Mouse (Mus musculus): ENCODE data around the gene Tuba8. TPM values are rescaled to one million over a fixed set of nuclear protein-coding genes. Genes with fewer than 3 reads are reported as not detected.

Tuba8 gene
- polyA plus RNA-seq, 1 experiment = 1.8 TPM

DNA sequence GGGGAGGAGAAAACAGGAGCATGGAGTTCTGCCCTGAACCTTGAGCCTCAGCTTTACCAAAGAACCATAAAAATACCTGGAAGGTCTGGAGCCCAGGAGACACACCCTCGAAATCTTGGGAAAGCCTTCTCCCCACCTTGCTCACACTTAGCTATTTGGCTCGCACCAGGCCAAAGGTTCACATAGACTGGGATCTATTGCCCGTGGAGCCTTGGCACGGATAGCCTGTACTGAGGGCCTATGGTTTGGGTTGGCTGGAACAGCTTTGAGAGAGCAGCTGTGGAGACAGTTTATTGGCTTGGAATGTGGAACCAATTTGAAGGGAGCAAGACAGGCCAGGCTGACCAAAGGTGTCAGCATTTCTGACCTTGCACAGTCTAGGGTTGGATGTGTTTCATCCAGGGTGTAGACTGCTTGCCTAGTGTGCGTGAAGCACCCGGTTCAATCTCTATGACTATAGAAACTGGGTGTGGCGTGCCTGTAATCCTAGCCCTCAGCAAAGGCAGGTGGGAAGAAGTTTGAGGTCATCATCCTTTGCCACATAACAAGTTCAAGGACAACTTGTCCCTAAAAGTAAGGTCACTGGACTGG lies 33.3 kb upstream of the Tuba8 start:
- Histone ChIP-seq H3K27ac (ENCODE audit: insufficient read depth, low read length) (no peak overlapping the region), H3K4me3 (ENCODE audit: insufficient read depth, low read length) (no peak overlapping the region), H3K4me1 (ENCODE audit: control insufficient read depth, insufficient read depth, low read length) (no peaks in the 10 kb centered on the region)
- TF ChIP-seq CTCF (IDR thresholded peaks at IDR 0.05; ENCODE audit: borderline replicate concordance, insufficient read depth, low read length) = no peak
- no peak for TF ChIP-seq POLR2A (IDR thresholded peaks at IDR 0.05; ENCODE audit: low read depth, low read length)

DNA sequence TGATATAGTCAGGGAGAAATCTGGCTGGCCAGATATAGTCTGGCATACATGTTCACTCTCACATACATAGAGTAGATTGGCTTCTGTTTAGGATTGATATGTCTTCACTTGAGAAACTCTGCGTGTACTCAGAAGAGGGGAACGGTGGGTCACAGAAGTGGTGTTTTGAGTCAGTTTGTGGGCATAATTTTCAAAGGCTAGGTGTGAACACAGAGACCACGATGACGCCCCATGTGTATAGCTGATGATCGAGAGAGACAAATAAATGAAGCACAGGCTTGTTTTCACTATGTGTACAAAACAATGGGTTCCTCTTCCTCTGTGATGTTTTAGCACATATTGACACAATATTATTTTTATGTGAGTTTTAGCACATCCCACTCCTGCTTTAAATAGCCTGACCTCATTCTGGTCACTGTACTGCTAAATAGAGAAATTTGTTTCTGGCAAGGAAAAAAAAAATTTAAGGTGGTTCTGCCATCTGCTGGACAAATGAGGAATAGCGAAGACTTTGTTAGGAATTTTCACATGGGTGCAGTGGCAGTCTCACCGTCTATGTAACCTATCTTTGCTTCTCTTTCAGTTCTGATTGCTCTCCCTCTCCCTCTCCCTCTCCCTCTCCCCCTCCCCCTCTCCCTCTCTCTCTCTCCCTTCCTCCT lies 31.7 kb upstream of the Tuba8 start:
- no peak overlapping the region for H3K27ac ChIP-seq (ENCODE audit: insufficient read depth, low read length)
- H3K4me1 ChIP-seq (ENCODE audit: control insufficient read depth, insufficient read depth, low read length) = no peaks in the 10 kb centered on the region
- H3K4me3 ChIP-seq (ENCODE audit: insufficient read depth, low read length) = no peak overlapping the region
- TF ChIP-seq CTCF (IDR thresholded peaks at IDR 0.05; ENCODE audit: borderline replicate concordance, insufficient read depth, low read length) (no peak), POLR2A (IDR thresholded peaks at IDR 0.05; ENCODE audit: low read depth, low read length) (no peak)

DNA sequence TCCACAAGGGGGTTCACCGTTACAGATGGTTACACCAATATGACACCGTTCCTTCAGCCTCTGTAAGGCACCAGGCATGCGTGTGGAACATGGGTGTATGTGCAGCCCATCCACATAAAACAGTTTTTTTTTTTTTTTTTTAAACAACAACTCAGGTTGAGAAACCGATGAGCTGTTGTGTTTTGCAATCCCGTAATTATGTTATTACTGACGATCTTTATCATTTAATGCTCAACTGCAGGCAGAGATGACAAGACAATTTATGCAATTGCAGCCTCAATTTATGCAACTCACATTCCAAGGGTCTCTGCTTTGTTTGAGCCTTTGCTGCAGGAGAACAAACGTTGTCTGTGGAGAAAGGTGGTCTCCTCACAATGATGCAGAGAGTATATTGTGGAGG lies 30.6 kb upstream of the Tuba8 start:
- Histone ChIP-seq H3K4me3 (ENCODE audit: insufficient read depth, low read length) (no peak overlapping the region), H3K27ac (ENCODE audit: insufficient read depth, low read length) (no peak overlapping the region), H3K4me1 (ENCODE audit: control insufficient read depth, insufficient read depth, low read length) (no peaks in the 10 kb centered on the region)
- TF ChIP-seq POLR2A (IDR thresholded peaks at IDR 0.05; ENCODE audit: low read depth, low read length) = no peak

DNA sequence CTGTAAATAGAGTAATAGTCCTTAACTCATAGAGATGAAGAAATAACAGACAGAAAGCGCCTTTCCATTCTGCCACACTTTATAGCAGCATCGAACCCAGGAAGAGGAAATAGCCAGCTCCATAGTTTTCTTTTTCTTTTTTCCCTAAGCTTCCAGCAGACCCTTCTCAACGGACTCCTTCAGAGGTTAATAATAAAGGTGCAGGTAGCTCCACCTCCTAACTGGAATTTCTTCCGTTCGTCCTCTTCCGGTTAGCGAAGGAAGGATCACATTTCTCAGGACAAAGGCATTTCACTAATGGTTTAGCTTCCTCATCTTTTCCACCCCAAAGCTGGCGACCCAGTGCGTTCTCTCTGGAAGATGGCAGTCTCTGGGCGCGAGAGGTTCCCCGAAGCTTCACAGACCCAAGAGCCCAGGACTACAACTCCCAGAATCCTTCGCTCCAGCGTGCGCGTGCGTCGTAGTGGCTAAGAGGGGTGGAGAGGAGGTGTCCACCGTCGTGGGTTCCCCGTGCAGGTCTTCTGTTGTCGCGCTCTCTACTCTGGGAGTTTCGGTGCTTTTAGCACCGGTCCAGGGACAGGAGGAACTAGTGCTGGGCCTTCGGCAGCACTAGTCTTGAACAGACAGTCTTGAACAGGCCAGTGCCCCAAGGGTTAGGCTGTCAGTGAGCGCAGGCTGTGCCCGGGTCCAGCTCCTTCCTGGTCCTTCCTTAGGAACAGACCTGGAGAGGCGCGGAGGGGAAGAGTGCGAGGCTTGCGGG lies 26.9 kb upstream of the Tuba8 start, which contains the start of gene Pex26:
Pex26 (plus strand) TSS at position 254 of the 760 bp plus-strand sequence.
- peak within 1 kb of the TSS; percentile 61 for H3K4me3 ChIP-seq (ENCODE audit: insufficient read depth, low read length)
- TF ChIP-seq POLR2A (IDR thresholded peaks at IDR 0.05; ENCODE audit: low read depth, low read length) (peak; percentile 71), CTCF (IDR thresholded peaks at IDR 0.05; ENCODE audit: borderline replicate concordance, insufficient read depth, low read length) (no peak)
- H3K27ac ChIP-seq (ENCODE audit: insufficient read depth, low read length) = peak within 1 kb of the TSS; percentile 49; the same call in 1 of the 2 replicates
- H3K4me1 ChIP-seq (ENCODE audit: control insufficient read depth, insufficient read depth, low read length) = no peaks in the 10 kb centered on the region

DNA sequence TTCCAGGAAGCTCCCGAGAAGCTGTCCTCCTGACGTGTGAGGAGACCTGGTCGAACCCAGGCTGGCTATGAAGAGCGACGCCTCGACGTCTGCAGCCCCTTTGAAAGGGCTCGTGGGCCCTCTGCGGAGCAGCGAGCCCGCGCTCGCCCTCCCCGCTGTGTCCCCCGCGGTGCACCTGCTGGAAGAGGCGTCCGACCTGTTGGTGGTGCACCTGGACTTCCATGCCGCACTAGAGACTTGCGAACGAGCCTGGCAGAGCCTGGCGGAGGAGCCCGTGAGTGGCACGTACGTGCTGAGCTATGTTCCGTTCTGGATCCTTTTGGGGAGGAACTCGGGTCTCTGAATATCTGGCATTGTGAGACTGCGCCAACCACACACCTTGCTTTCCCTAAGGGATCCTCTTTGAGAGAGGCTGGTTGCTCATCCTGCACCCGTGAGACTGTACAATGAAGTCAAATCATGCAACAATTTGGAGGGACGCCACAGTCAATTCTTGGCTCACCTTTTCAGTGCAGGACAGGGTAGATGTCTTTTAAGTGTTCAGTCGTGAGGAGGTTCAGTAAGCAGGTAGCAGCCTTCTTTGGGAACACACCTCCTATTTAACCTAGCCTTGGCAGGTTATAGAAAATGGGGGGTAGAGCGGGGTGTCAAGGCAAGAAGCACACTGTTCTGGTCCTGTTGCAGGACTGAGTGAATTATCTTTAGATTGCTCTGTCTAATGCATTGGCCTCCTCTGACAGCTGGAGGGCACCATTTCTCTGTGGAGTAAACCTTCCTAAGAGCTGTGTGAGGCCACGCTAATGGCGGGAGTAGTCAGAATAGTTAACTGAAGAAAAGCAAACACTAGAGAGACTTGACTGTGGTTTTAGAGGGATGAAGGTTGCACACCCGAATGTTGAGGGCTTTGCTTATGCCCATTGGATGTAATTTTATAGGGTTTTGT lies 26.0 kb upstream of the Tuba8 start:
- no peaks in the 10 kb centered on the region for H3K4me1 ChIP-seq (ENCODE audit: control insufficient read depth, insufficient read depth, low read length)
- TF ChIP-seq POLR2A (IDR thresholded peaks at IDR 0.05; ENCODE audit: low read depth, low read length) (no peak), CTCF (IDR thresholded peaks at IDR 0.05; ENCODE audit: borderline replicate concordance, insufficient read depth, low read length) (peak; percentile 28; the same call in 1 of the 2 replicates)
- H3K4me3 ChIP-seq (ENCODE audit: insufficient read depth, low read length) = peak overlapping the region; percentile 61
- no peak overlapping the region for H3K27ac ChIP-seq (ENCODE audit: insufficient read depth, low read length)

DNA sequence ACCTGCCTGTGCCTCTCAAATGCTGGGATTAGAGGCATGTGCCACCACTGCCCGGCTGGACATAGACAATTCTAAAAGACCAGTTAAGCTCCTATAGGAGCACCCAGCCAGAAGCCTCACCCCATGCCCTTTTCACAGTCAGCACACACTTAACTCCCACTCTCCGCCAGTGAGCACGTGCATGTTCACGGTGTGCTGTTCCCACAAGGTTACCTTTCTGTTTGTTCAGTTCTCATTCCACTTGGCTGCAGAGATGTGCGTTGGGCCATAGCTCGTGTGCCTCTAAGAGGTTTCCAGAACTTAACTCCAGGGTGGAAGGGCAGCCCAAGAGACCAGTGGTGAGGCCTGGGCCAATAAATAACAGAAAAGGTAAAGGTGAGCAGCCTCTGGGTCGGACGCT lies 25.3 kb upstream of the Tuba8 start:
- no peak overlapping the region for H3K4me3 ChIP-seq (ENCODE audit: insufficient read depth, low read length)
- H3K4me1 ChIP-seq (ENCODE audit: control insufficient read depth, insufficient read depth, low read length) = no peaks in the 10 kb centered on the region
- no peak overlapping the region for H3K27ac ChIP-seq (ENCODE audit: insufficient read depth, low read length)
- TF ChIP-seq POLR2A (IDR thresholded peaks at IDR 0.05; ENCODE audit: low read depth, low read length) (no peak), CTCF (IDR thresholded peaks at IDR 0.05; ENCODE audit: borderline replicate concordance, insufficient read depth, low read length) (no peak)

DNA sequence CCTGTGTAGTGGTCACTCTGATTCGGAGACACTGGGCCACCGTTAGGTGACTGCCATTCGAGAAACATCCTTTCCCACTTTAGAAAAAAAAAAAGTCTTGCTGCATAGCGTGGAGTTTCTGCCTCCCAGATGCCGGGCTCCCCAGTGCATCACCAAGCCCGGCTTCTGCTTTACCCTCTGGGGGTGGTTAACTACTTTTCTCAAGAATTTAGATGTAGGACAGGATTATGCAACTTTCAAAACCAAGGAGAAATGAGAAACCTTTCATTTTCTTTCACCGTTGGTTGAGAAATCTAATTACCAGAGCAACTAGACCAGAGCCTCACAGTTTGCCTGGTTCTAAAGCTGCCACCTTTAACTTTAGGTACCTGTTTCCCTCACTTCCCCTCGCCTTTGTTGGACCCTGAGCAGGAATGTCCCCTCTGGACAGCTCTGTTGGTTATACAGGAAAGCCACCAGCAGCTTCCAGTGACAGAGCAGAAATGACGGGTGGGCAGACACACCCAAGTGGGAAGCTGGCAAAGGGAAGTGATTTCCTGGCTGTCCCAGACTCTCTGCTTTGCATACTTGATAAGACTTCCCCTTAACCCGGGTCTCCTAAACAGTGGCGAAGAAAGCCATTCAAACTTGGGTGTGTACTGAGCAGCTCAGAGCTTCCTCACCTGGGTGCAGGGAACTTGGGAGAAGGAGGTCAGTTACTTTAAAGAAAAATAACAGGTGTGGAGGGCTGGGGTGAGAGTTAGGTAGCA lies 19.1 kb upstream of the Tuba8 start:
- Histone ChIP-seq H3K4me3 (ENCODE audit: insufficient read depth, low read length) (no peak overlapping the region), H3K27ac (ENCODE audit: insufficient read depth, low read length) (no peak overlapping the region), H3K4me1 (ENCODE audit: control insufficient read depth, insufficient read depth, low read length) (0 out of 2 replicates have a peak, but pooled peaks cover 3% of the 10 kb centered on the region)
- no peak for TF ChIP-seq POLR2A (IDR thresholded peaks at IDR 0.05; ENCODE audit: low read depth, low read length)
- no peak for TF ChIP-seq CTCF (IDR thresholded peaks at IDR 0.05; ENCODE audit: borderline replicate concordance, insufficient read depth, low read length)

DNA sequence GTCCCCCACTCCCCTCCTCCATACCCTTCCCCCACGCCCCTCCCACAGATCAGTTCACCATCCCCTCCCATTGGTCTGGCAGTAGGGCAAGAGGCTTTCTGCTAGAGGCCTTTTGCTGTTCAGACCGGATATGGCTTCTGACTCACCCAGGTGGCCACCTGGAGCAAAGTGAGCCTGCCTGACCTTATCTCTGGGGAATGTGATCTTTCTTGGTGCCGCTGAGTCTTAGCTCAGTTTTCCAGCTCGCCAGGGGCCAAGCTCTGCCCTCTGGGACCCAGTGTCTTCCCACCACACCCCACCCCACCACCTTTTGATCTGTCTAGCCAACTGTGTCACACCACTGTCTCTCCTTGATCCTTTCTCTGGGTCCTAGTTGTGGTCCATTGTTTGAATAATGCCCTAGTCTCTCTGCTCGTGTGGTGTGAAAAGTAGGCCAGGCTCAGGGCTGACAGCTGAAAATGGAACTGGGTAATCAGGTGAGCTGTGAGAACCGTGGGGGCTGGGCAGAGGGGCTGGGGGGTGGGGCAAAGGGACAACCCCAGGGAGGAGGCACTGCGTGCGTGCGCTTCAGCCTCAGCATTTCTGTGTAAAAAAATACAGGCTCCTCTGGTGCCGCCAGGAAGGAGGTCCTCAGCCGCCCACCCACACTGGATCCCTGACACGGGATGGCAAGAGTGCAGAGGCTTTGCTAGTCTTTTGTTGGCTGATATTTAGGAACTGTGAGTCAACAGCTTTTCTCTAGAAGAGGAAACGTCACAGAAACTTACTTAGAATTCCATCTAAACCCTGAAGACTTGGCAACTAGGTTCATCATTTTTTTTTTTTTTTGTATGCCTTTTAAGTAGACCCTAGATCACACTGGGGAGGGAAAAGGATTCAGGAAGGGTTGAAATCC lies 16.2 kb upstream of the Tuba8 start:
- Histone ChIP-seq H3K27ac (ENCODE audit: insufficient read depth, low read length) (peak overlapping the region; percentile 53), H3K4me3 (ENCODE audit: insufficient read depth, low read length) (no peak overlapping the region), H3K4me1 (ENCODE audit: control insufficient read depth, insufficient read depth, low read length) (0 out of 2 replicates have a peak, but pooled peaks cover 3% of the 10 kb centered on the region)
- TF ChIP-seq POLR2A (IDR thresholded peaks at IDR 0.05; ENCODE audit: low read depth, low read length) (no peak), CTCF (IDR thresholded peaks at IDR 0.05; ENCODE audit: borderline replicate concordance, insufficient read depth, low read length) (no peak)
